Comparison of ENCODE assay signal across 8 mouse cellular contexts in genomic region chrX:136740087-136740790, GRCm38 (mm10). TPM values are rescaled to one million over a fixed set of nuclear protein-coding genes. Genes with fewer than 3 reads are reported as not detected.
DNase-seq lines count a peak whose midpoint lies in the region; ATAC-seq and TF ChIP-seq lines count a peak whose summit lies in the region.

No protein-coding gene starts in this region.

- peak overlapping the region; percentile 65 for H3K4me2 ChIP-seq in limb, embryonic 13.5 days (replicated peaks)

- H3K27ac ChIP-seq in testis, adult 2 months (ENCODE audit: control insufficient read depth, insufficient read depth, low read depth, low read length): peak overlapping the region; percentile 36; the same call in 1 of the 2 replicates
- peak overlapping the region; percentile 83 for H3K27ac ChIP-seq in limb, embryonic 13.5 days

- no peak for TF ChIP-seq POLR2A in testis, adult 2 months (IDR thresholded peaks at IDR 0.05; ENCODE audit: control insufficient read depth, low read depth, low read length)

- H3K36me3 ChIP-seq in testis, adult 2 months (ENCODE audit: control insufficient read depth, insufficient read depth, low read length): no peaks in the 10 kb centered on the region
- peaks cover 12% of the 10 kb centered on the region for H3K36me3 ChIP-seq in limb, embryonic 13.5 days

- peak; percentile 26 for DNase-seq in cerebellum, adult 9-10 months
- DNase-seq in cerebellum, adult 11 months: no peak
- DNase-seq in testis, postnatal 10 days (ENCODE audit: low spot score): no peak
- DNase-seq in retina, postnatal 1 day: peak; percentile 24
- no peak for DNase-seq in gastrocnemius, postnatal 4 days (ENCODE audit: low spot score in 2 of 2)
- no peak for DNase-seq in left cerebral cortex, postnatal 36 days (ENCODE audit: low spot score in 2 of 2)

- peak overlapping the region; percentile 76 for H3K9ac ChIP-seq in limb, embryonic 13.5 days

- no peaks in the 10 kb centered on the region for H3K4me1 ChIP-seq in testis, adult 2 months (ENCODE audit: control insufficient read depth, insufficient read depth, low read length)
- peaks cover 7% of the 10 kb centered on the region for H3K4me1 ChIP-seq in limb, embryonic 13.5 days

- H3K27me3 ChIP-seq in testis, adult 2 months (ENCODE audit: control insufficient read depth, insufficient read depth, low read length): no peaks in the 10 kb centered on the region
- H3K27me3 ChIP-seq in limb, embryonic 13.5 days: no peaks in the 10 kb centered on the region

- intact Hi-C loops in left cerebral cortex, postnatal 36 days (cut with DNase I): loop anchor here (5.0 to 10.0 kb wide), 3 partner anchors 113 to 277 kb away; partner anchors contain the start of gene Zcchc18

- no peaks in the 10 kb centered on the region for H3K9me3 ChIP-seq in limb, embryonic 13.5 days

- 16% methylated on average over 15 of the region's 15 CpGs for WGBS in limb, embryonic 13.5 days

- ATAC-seq in limb, embryonic 13.5 days (ENCODE audit: low FRiP score, low read depth): no peak

- TF ChIP-seq CTCF in testis, adult 2 months (IDR thresholded peaks at IDR 0.05; ENCODE audit: control insufficient read depth, insufficient read depth, insufficient replicate concordance, low read depth, low read length): no peak

- H3K4me3 ChIP-seq in testis, adult 2 months (ENCODE audit: control insufficient read depth, low read depth, low read length): peak overlapping the region; percentile 67
- H3K4me3 ChIP-seq in limb, embryonic 13.5 days: peak overlapping the region; percentile 55

RNA-seq across cellular contexts. Expression of gene Morf4l2, which starts 3.3 kb away (rescaled TPM):
- polyA plus RNA-seq in testis, adult 2 months (2012; rRNA removed): 20.4 and 22.6 TPM in 2 replicates
- 676 and 684 TPM in 2 replicates for polyA plus RNA-seq in limb, embryonic 13.5 days (2015; fragmentation: Nextera tagmentation; extraction: Ambion mirVana)
- 100 to 1,000 TPM; 330 to 342 TPM for total RNA-seq in gastrocnemius, postnatal 4 days (2021)
- total RNA-seq in left cerebral cortex, postnatal 36 days (2021): 100 to 1,000 TPM; 322 to 343 TPM

RNA-seq across cellular contexts. Expression of gene Tceal1, which starts 32.5 kb away (rescaled TPM):
- polyA plus RNA-seq in testis, adult 2 months (2012; rRNA removed): 1.0 and 1.3 TPM in 2 replicates
- 13.8 and 14.9 TPM in 2 replicates for polyA plus RNA-seq in limb, embryonic 13.5 days (2015; fragmentation: Nextera tagmentation; extraction: Ambion mirVana)
- 10 to 100 TPM; 10.7 to 12.7 TPM for total RNA-seq in gastrocnemius, postnatal 4 days (2021)
- 10 to 100 TPM; 13.7 to 14.8 TPM for total RNA-seq in left cerebral cortex, postnatal 36 days (2021)

RNA-seq across cellular contexts. Expression of gene Glra4, which starts 39.7 kb away (rescaled TPM):
- polyA plus RNA-seq in testis, adult 2 months (2012; rRNA removed): 0.05 TPM in 1 of 2 replicates, not detected in the other
- polyA plus RNA-seq in limb, embryonic 13.5 days (2015; fragmentation: Nextera tagmentation; extraction: Ambion mirVana): 0.10 and 0.20 TPM in 2 replicates
- not detected for total RNA-seq in gastrocnemius, postnatal 4 days (2021)
- total RNA-seq in left cerebral cortex, postnatal 36 days (2021): not detected

Comparison
In these comparisons a context has a peak if more than half of its experiments do, and no peak if none do; other contexts are left out.
1. DNase-seq: peak in cerebellum, adult 9-10 months (single experiment) and retina, postnatal 1 day (single experiment); none in cerebellum, adult 11 months (single experiment), testis, postnatal 10 days (single experiment), gastrocnemius, postnatal 4 days (0 of 2) and left cerebral cortex, postnatal 36 days (0 of 2).